Mouse (Mus musculus) heart, postnatal 0 days (tissue): ENCODE results near the gene Atxn2. TPM values are rescaled to one million over a fixed set of nuclear protein-coding genes. Genes with fewer than 3 reads are reported as not detected.
"Not testable (repeated sequence)": the region's sequence is repeated elsewhere in the genome, so short reads cannot be mapped to it uniquely, and the experiment has no call there.

Source experiments
- ATAC-seq: fragments of 200-750 bp; cut with Nextera tagmentation; 2 replicates; pipeline ENCODE4 v1.8.0; 2017; ENCODE audit warnings: low read depth, moderate number of reproducible peaks, moderate library complexity; ENCODE audit not compliant: insufficient read depth
- DNase-seq: peaks from one replicate; pipeline ENCODE4 v3.0.0-alpha.2; 2016; ENCODE audit warnings: low spot score
- H3K27ac ChIP-seq: fragments of 300-500 bp; sonication (generic); 2 replicates; pipeline ENCODE4 v1.5.1; 2014; ENCODE audit warnings: low read depth, mild to moderate bottlenecking
- H3K27me3 ChIP-seq: fragments of 300-500 bp; sonication (generic); 2 replicates; pipeline ENCODE4 v1.6.1; 2014; ENCODE audit warnings: low read length, mixed read lengths; ENCODE audit not compliant: control insufficient read depth, insufficient read depth
- H3K36me3 ChIP-seq: fragments of 300-500 bp; sonication (generic); replicated peaks from 2 replicates; pipeline ENCODE4 v1.6.1; 2014; ENCODE audit warnings: low read length, mixed read lengths; ENCODE audit not compliant: control insufficient read depth, insufficient read depth
- H3K4me1 ChIP-seq: fragments of 300-500 bp; sonication (generic); 2 replicates; pipeline ENCODE4 v1.6.1; 2014; ENCODE audit warnings: antibody characterized with exemption; ENCODE audit not compliant: control insufficient read depth, insufficient read depth
- H3K4me2 ChIP-seq: fragments of 300-500 bp; sonication (generic); 2 replicates; pipeline ENCODE4 v1.6.1; 2014; ENCODE audit warnings: low read depth, mild to moderate bottlenecking, low read length, moderate library complexity
- H3K4me3 ChIP-seq: fragments of 300-500 bp; sonication (generic); 2 replicates; pipeline ENCODE4 v1.5.1; 2014; ENCODE audit warnings: low read depth, low read length
- H3K9ac ChIP-seq: fragments of 300-500 bp; sonication (generic); replicated peaks from 2 replicates; pipeline ENCODE4 v1.6.1; 2014; ENCODE audit warnings: low read depth, low read length, mixed read lengths
- H3K9me3 ChIP-seq: fragments of 300-500 bp; sonication (generic); replicated peaks from 2 replicates; pipeline ENCODE4 v1.6.1; 2016; ENCODE audit warnings: low read length; ENCODE audit not compliant: control insufficient read depth
- CTCF ChIP-seq: IDR thresholded peaks from 2 replicates; pipeline ENCODE4 v1.5.1; 2016; ENCODE audit warnings: antibody characterized with exemption, control low read depth, low read depth
- EP300 ChIP-seq: IDR thresholded peaks from 2 replicates; pipeline ENCODE4 v1.6.1; 2016; ENCODE audit warnings: antibody characterized with exemption, low read depth
- WGBS: fragments of 180-500 bp; shearing (Covaris S2); extraction: QIAGEN DNeasy Blood & Tissue Kit; methylation state at CpG from one replicate; pipeline ENCODE4 v1.1.7; 2014; 5-methylcytosine and 5-hydroxymethylcytosine counted together
- polyA plus RNA-seq: library from polyadenylated mRNA; unstranded; fragments of >200 nt; fragmentation: Nextera tagmentation; extraction: Ambion mirVana; gene quantifications from 2 replicates; pipeline ENCODE4 v1.2.1, GENCODE M21; 2015
- total RNA-seq: library from RNA; depleted of rRNA; stranded (reverse); fragments of >200 nt; gene quantifications from 2 replicates; pipeline ENCODE4 v1.2.3, GENCODE M21; 2014; ENCODE audit warnings: low replicate concordance

Gene Atxn2
- total and polyA plus RNA-seq, 2 experiments from 2014 or later = 41.2 to 41.7 TPM

- Histone ChIP-seq H3K27me3 (no peaks in the 10 kb centered on the region), H3K27ac (peak overlapping the region; percentile 18), H3K4me3 (no peak overlapping the region), H3K9ac (no peak overlapping the region; the same call in 1 of the 2 replicates), H3K36me3 (peaks cover 45% of the 10 kb centered on the region), H3K9me3 (no peaks in the 10 kb centered on the region), H3K4me2 (0 out of 2 replicates have a peak overlapping the region, but pooled peaks have one; percentile 7), H3K4me1 (peaks cover 8% of the 10 kb centered on the region; the same call in 1 of the 2 replicates)
- DNase-seq (no peak), ATAC-seq (0 out of 2 replicates have a peak, but pooled peaks have one; percentile 34)
- TF ChIP-seq EP300 (no peak), CTCF (peak; percentile 39)
- whole genome bisulfite sequencing = 36% methylated on average over 15 of the region's 15 CpGs
These were observed 24.8 kb upstream of the Atxn2 start for GRCm38 (mm10) chr5:121686113-121686898.

- Histone ChIP-seq H3K4me3 (no peak overlapping the region), H3K9ac (no peak overlapping the region), H3K4me1 (peaks cover 8% of the 10 kb centered on the region; the same call in 1 of the 2 replicates), H3K36me3 (peaks cover 3% of the 10 kb centered on the region), H3K27ac (no peak overlapping the region), H3K27me3 (no peaks in the 10 kb centered on the region), H3K9me3 (no peaks in the 10 kb centered on the region), H3K4me2 (no peak overlapping the region)
- WGBS = 62% methylated on average over 7 of the region's 7 CpGs
- TF ChIP-seq CTCF = no peak
- no peak for TF ChIP-seq EP300
- no peak for DNase-seq
- ATAC-seq = no peak
These were observed 20.5 kb upstream of the Atxn2 start for GRCm38 (mm10) chr5:121690482-121691211.

- 91% methylated on average over 7 of the region's 7 CpGs for WGBS
- H3K9ac ChIP-seq, H3K36me3 ChIP-seq, H3K27me3 ChIP-seq, H3K4me1 ChIP-seq, H3K9me3 ChIP-seq, H3K4me3 ChIP-seq, H3K27ac ChIP-seq, ATAC-seq, DNase-seq, H3K4me2 ChIP-seq: not testable (repeated sequence)
These were observed 19.7 kb upstream of the Atxn2 start for GRCm38 (mm10) chr5:121691436-121691835.

- TF ChIP-seq CTCF (no peak), EP300 (no peak)
- H3K36me3 ChIP-seq = no peaks in the 10 kb centered on the region
- no peak overlapping the region for H3K9ac ChIP-seq
- H3K4me2 ChIP-seq = no peak overlapping the region
- no peak for DNase-seq
- H3K27ac ChIP-seq = no peak overlapping the region
- no peaks in the 10 kb centered on the region for H3K4me1 ChIP-seq
- ATAC-seq = no peak
- WGBS = 72% methylated on average over 4 of the region's 4 CpGs
- H3K9me3 ChIP-seq = no peaks in the 10 kb centered on the region
- no peaks in the 10 kb centered on the region for H3K27me3 ChIP-seq
- no peak overlapping the region for H3K4me3 ChIP-seq
These were observed 18.2 kb upstream of the Atxn2 start for GRCm38 (mm10) chr5:121692897-121693296.

- Histone ChIP-seq H3K9ac (no peak overlapping the region), H3K4me3 (no peak overlapping the region), H3K27me3 (no peaks in the 10 kb centered on the region), H3K4me2 (no peak overlapping the region), H3K9me3 (no peaks in the 10 kb centered on the region), H3K27ac (no peak overlapping the region), H3K4me1 (peaks cover 5% of the 10 kb centered on the region; the same call in 1 of the 2 replicates), H3K36me3 (no peaks in the 10 kb centered on the region)
- ATAC-seq = no peak
- WGBS = 58% methylated on average over 6 of the region's 6 CpGs
- TF ChIP-seq CTCF (no peak), EP300 (no peak)
- no peak for DNase-seq
These were observed 14.4 kb upstream of the Atxn2 start for GRCm38 (mm10) chr5:121696761-121697160.
